Mouse (Mus musculus): ENCODE measurements at regions not wholly inside any gene's neighbourhood (a gene's known extent, or its start where the extent isn't known, plus 50 kb on each side); places are given as distances from the start of the nearest gene placed in this dataset.

DNA sequence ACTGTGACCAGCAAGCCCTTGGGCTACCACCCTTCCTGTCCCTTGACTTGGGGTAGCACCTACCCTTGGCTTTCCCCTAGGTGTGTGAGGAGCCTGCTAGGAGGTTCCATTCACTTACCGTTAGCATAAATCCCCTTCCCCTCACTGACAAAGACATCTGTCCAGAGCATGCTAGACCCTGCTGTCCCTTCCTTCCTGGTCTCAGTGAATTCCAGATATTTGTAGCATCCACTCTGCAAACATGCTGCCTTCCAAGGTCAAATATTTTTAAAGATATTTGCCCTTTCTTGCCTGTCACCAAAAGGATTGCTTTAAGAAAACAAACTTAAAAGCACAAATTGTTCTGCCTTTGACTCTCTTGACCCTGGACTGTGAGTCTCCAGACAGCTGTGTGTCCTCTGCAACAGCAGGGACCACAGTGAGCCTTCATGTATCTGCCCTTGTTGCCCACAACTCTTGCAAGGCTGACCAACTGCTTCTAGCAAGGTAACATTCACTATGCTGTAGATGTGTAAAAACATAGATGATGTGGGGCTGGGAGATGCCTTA lies 173.4 kb upstream of the Agap1 start:
- H3K4me3 ChIP-seq (ENCODE audit: low read depth, low read length): no peak overlapping the region
- no peak overlapping the region for H3K27ac ChIP-seq (ENCODE audit: low read depth)
- 54% methylated on average over 1 of the region's 1 CpGs for WGBS (ENCODE audit: insufficient replicate concordance)
- no peaks in the 10 kb centered on the region for H3K4me1 ChIP-seq (ENCODE audit: insufficient read depth)
- ATAC-seq (no peak), DNase-seq (no peak)
- no peaks in the 10 kb centered on the region for H3K36me3 ChIP-seq (replicated peaks; ENCODE audit: insufficient read depth, low read length)
- H3K9ac ChIP-seq (replicated peaks): no peak overlapping the region
- no peaks in the 10 kb centered on the region for H3K27me3 ChIP-seq (ENCODE audit: insufficient read depth, low read length)
- no peaks in the 10 kb centered on the region for H3K9me3 ChIP-seq (ENCODE audit: low read length)
- no peak overlapping the region for H3K4me2 ChIP-seq (ENCODE audit: low read depth, low read length)
- TF ChIP-seq EP300 (IDR thresholded peaks at IDR 0.05; ENCODE audit: low read depth): no peak
- no peak for TF ChIP-seq CTCF (IDR thresholded peaks at IDR 0.05; ENCODE audit: low read depth)

DNA sequence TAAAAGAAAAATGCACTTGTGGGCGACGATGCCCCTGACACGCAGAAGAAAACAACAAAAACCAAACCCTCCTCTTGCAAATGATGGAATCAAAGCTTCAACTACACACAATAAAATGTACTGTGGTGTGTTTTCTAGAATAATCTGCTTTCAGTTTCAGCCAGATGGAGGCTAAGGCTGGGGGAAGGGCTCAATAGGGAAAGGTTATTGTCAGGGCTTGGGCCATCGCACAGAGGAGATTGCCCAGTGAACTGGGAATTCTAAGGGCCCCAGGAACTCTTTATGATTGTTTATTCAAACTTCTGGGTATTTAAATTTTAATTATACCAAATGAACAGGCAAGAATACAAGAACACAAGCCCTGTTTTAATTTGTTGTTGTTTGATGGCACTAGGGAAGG lies 169.6 kb upstream of the Agap1 start:
- DNase-seq: no peak
- no peaks in the 10 kb centered on the region for H3K36me3 ChIP-seq (replicated peaks; ENCODE audit: insufficient read depth, low read length)
- no peak for TF ChIP-seq CTCF (IDR thresholded peaks at IDR 0.05; ENCODE audit: low read depth)
- TF ChIP-seq EP300 (IDR thresholded peaks at IDR 0.05; ENCODE audit: low read depth): no peak
- WGBS (ENCODE audit: insufficient replicate concordance): 78% methylated on average over 4 of the region's 4 CpGs
- no peaks in the 10 kb centered on the region for H3K27me3 ChIP-seq (ENCODE audit: insufficient read depth, low read length)
- H3K4me2 ChIP-seq (ENCODE audit: low read depth, low read length): no peak overlapping the region
- H3K4me1 ChIP-seq (ENCODE audit: insufficient read depth): peaks cover 5% of the 10 kb centered on the region
- H3K4me3 ChIP-seq (ENCODE audit: low read depth, low read length): no peak overlapping the region
- H3K27ac ChIP-seq (ENCODE audit: low read depth): no peak overlapping the region
- no peak overlapping the region for H3K9ac ChIP-seq (replicated peaks)
- ATAC-seq: no peak
- H3K9me3 ChIP-seq (ENCODE audit: low read length): no peaks in the 10 kb centered on the region

DNA sequence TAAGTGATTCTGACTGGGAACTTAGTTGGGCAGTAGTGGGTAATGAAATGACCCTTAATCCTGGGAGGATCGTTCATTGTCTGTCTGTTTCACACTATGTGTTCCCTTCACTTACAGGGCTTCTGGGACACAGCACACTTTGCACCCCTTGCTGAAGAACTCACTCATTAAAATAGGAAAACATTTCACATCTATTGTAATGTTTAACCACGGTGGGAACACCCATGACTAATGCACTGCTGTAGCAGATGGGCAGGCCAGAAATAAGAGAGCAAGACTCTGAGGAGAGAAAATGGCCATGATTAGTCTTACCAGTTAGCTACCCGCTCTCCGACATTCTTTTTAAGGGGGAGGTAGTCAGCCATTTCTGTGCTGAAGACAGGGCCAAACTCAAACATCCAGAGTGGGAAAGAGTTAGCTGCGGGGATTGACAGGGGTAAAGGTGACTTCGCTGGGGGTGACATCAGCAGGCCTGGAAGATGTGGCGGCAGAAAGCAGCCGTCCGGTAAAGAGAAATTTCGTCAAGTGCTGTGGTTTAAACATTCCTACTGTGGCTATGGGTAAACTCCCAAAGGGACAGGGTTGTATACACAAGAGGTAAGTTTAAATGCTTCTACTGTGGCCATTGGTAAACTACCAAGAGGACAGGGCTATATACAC lies 167.3 kb upstream of the Agap1 start:
- Histone ChIP-seq H3K36me3 (replicated peaks; ENCODE audit: insufficient read depth, low read length) (no peaks in the 10 kb centered on the region), H3K27ac (ENCODE audit: low read depth) (peak overlapping the region; percentile 3; the same call in 1 of the 2 replicates), H3K9me3 (ENCODE audit: low read length) (no peaks in the 10 kb centered on the region), H3K9ac (replicated peaks) (no peak overlapping the region), H3K27me3 (ENCODE audit: insufficient read depth, low read length) (no peaks in the 10 kb centered on the region), H3K4me2 (ENCODE audit: low read depth, low read length) (no peak overlapping the region), H3K4me3 (ENCODE audit: low read depth, low read length) (no peak overlapping the region), H3K4me1 (ENCODE audit: insufficient read depth) (peaks cover 5% of the 10 kb centered on the region)
- peak; percentile 27 for DNase-seq
- ATAC-seq: peak; percentile 84
- TF ChIP-seq CTCF (IDR thresholded peaks at IDR 0.05; ENCODE audit: low read depth) (no peak), EP300 (IDR thresholded peaks at IDR 0.05; ENCODE audit: low read depth) (no peak)
- 56% methylated on average over 10 of the region's 10 CpGs for WGBS (ENCODE audit: insufficient replicate concordance)

DNA sequence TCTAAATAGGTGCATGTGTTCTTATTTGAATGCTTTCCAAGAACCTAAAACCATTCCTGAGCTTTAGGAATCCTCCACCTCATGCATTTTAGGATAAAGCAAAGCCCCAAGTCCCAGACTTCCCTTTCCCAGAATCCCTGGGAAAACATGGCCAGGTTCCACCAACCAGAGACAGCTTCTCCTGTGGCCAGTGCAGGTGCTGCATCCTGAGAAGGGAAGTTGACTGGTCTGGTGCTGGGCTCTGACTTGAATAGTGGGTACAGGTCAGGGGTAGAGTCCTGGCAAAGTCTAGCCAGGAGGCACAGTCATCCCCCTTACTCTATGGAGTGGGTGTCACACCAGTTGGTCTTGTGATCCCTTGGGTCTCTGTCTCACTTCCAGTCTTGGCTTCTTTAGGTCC lies 166.6 kb upstream of the Agap1 start:
- Histone ChIP-seq H3K4me3 (ENCODE audit: low read depth, low read length) (no peak overlapping the region), H3K9me3 (ENCODE audit: low read length) (no peaks in the 10 kb centered on the region), H3K36me3 (replicated peaks; ENCODE audit: insufficient read depth, low read length) (no peaks in the 10 kb centered on the region), H3K9ac (replicated peaks) (no peak overlapping the region), H3K4me1 (ENCODE audit: insufficient read depth) (peaks cover 5% of the 10 kb centered on the region), H3K4me2 (ENCODE audit: low read depth, low read length) (no peak overlapping the region), H3K27me3 (ENCODE audit: insufficient read depth, low read length) (no peaks in the 10 kb centered on the region), H3K27ac (ENCODE audit: low read depth) (no peak overlapping the region)
- no peak for ATAC-seq
- DNase-seq: no peak
- TF ChIP-seq EP300 (IDR thresholded peaks at IDR 0.05; ENCODE audit: low read depth): no peak

DNA sequence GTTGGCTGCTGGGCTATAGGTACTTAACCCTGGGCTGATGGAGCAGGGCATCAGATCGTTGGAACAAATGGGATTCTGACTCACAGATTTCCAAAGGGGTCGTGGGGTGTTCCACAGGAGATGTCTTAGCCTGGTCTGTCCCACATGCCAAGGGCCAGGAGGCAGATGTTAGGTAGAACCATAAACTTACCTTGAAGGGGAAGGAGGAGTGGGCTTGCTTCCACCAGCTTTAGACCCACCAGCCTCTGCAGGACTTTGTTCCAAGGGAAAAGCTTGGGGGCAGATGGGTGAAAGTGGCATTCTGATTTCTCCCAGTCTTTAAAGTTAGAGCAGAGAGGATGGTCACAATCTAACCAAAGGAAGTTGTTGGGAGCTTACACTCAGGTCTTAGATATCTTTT lies 165.7 kb upstream of the Agap1 start:
- 54% methylated on average over 2 of the region's 2 CpGs for WGBS (ENCODE audit: insufficient replicate concordance)
- H3K4me2 ChIP-seq (ENCODE audit: low read depth, low read length): no peak overlapping the region
- H3K9ac ChIP-seq (replicated peaks): no peak overlapping the region
- peaks cover 5% of the 10 kb centered on the region for H3K4me1 ChIP-seq (ENCODE audit: insufficient read depth)
- no peak overlapping the region for H3K4me3 ChIP-seq (ENCODE audit: low read depth, low read length)
- no peaks in the 10 kb centered on the region for H3K27me3 ChIP-seq (ENCODE audit: insufficient read depth, low read length)
- TF ChIP-seq CTCF (IDR thresholded peaks at IDR 0.05; ENCODE audit: low read depth): no peak
- TF ChIP-seq EP300 (IDR thresholded peaks at IDR 0.05; ENCODE audit: low read depth): no peak
- DNase-seq (no peak), ATAC-seq (no peak)
- H3K9me3 ChIP-seq (ENCODE audit: low read length): no peaks in the 10 kb centered on the region
- H3K36me3 ChIP-seq (replicated peaks; ENCODE audit: insufficient read depth, low read length): no peaks in the 10 kb centered on the region
- no peak overlapping the region for H3K27ac ChIP-seq (ENCODE audit: low read depth)

DNA sequence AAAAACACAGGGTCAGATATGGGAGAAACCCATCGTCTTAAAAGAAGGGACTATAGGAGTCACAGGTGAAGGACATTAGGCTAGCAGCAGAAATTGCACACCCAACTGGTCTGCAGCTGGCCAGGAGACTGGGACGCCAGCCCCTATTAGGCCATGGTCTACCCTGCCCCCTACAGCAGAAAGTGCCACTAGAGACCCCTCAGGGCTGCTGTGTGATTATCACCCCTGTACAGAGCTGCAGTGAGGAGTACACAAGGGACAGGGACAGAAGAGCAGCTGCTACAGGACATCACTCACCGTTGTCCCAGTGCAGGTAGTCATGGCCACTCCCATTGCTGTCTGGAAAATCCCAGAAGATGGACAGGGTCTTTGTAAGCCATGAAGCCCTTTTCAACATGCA lies 157.9 kb upstream of the Agap1 start:
- TF ChIP-seq CTCF (IDR thresholded peaks at IDR 0.05; ENCODE audit: low read depth) (no peak), EP300 (IDR thresholded peaks at IDR 0.05; ENCODE audit: low read depth) (no peak)
- no peaks in the 10 kb centered on the region for H3K9me3 ChIP-seq (ENCODE audit: low read length)
- 74% methylated on average over 3 of the region's 3 CpGs for WGBS (ENCODE audit: insufficient replicate concordance)
- H3K27ac ChIP-seq (ENCODE audit: low read depth): no peak overlapping the region
- H3K9ac ChIP-seq (replicated peaks): no peak overlapping the region
- no peaks in the 10 kb centered on the region for H3K4me1 ChIP-seq (ENCODE audit: insufficient read depth)
- H3K36me3 ChIP-seq (replicated peaks; ENCODE audit: insufficient read depth, low read length): no peaks in the 10 kb centered on the region
- no peak for ATAC-seq
- H3K27me3 ChIP-seq (ENCODE audit: insufficient read depth, low read length): no peaks in the 10 kb centered on the region
- H3K4me3 ChIP-seq (ENCODE audit: low read depth, low read length): no peak overlapping the region
- H3K4me2 ChIP-seq (ENCODE audit: low read depth, low read length): no peak overlapping the region
- DNase-seq: no peak
